Mouse (Mus musculus): ENCODE data around the gene Arid2.
"Not testable (repeated sequence)": the region's sequence is repeated elsewhere in the genome, so short reads cannot be mapped to it uniquely, and the experiment has no call there.

Arid2 gene

GRCm38 (mm10) chr15:96287369-96287975 is at the start of gene Arid2:
Gene Arid2, plus strand, starts transcription at chr15:96287518.
- DNase-seq (ENCODE audit: low read depth, low spot score) = peak; percentile 89

GRCm38 (mm10) chr15:96238071-96238470 is 49.2 kb upstream of the Arid2 start:
- no peak for DNase-seq (ENCODE audit: low read depth, low spot score)

DNA sequence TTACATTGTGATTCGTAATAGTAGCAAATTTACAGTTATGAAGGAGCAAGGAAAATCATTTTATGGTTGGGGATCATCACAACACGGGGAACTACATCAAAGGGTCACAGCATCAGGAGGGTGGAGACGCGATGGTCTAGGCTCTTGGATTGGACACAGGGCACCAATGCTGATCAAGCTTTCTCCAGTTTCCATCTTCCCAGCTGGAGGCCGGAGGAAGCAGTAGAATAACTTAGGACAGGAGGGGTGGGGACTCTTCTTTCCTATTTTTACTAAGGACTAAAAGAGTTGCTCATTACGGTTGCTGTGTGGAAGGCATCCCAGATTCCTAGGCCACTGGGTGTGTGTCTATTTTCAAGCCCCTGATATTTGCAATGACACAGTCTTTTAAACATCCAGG is 43.1 kb upstream of the Arid2 start:
- DNase-seq (ENCODE audit: low read depth, low spot score) = no peak

DNA sequence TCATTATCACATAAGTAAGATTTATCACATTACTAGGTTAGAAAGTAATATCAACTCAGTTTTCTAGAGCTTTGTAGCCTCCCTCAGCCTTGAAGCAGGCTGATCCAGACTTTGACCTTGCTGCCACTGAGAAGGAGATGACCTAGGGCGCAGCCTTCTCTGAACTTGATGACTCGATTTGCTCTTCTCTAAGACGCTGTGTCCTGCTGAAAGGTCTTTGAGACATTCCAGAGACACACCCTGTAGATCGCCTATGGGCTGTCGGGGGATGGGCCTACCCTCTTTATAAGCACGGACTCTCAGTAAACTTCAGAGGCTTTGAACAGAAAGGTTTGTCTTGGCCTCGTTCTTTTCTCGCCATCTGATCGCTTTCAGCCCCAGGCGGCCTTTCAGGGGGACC is 42.6 kb upstream of the Arid2 start:
- not testable (repeated sequence) for DNase-seq (ENCODE audit: low read depth, low spot score)

- DNase-seq (ENCODE audit: low read depth, low spot score) = no peak
Observed at GRCm38 (mm10) chr15:96253827-96254226, 33.5 kb upstream of the Arid2 start.

- DNase-seq (ENCODE audit: low read depth, low spot score) = no peak
Observed at GRCm38 (mm10) chr15:96254356-96254755, 33.0 kb upstream of the Arid2 start.

GRCm38 (mm10) chr15:96257781-96258180 is 29.5 kb upstream of the Arid2 start:
- DNase-seq (ENCODE audit: low read depth, low spot score) = no peak

DNA sequence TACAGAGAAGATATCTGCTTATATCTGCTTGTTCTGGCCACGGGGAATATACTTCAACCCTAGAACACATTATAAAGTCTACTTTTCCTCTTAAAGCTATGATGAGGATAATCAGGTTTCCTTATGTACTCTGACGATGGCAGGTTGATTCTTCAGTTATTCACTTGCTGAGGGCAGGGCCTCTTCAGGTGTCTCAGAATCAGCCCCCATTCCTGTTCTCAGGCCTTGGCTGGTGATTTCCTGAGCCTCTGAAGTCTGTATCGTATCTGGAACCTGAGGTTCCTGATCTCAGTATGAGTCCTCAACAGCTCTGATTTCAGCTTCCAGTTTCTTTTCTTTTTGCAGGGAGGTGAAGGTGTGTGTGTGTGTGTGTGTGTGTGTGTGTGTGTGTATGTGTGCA is 22.7 kb upstream of the Arid2 start:
- DNase-seq (ENCODE audit: low read depth, low spot score) = no peak

GRCm38 (mm10) chr15:96267933-96268332 is 19.4 kb upstream of the Arid2 start:
- DNase-seq (ENCODE audit: low read depth, low spot score) = no peak

DNA sequence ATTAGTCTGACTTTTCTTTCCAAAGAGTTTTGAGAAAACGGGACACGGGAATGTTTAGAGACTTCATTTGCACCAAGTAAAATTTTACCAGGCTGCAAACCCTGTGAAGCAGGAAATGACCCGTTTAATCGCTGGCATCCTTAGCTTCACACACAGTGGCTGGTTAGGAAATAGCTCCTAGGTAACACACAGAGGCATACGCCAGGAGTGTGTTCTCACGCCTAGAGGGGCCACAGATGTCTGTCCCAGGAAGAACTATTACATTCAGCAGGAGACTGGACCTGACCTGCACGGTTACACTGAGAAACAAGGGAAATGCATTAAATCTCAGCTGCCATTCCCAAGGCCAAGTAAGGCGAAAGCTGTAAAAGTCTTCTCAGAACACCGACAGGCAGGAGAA is 18.7 kb upstream of the Arid2 start:
- DNase-seq (ENCODE audit: low read depth, low spot score) = no peak

GRCm38 (mm10) chr15:96269402-96269801 is 17.9 kb upstream of the Arid2 start:
- no peak for DNase-seq (ENCODE audit: low read depth, low spot score)

- DNase-seq (ENCODE audit: low read depth, low spot score) = no peak
Observed at GRCm38 (mm10) chr15:96270272-96270880, 16.9 kb upstream of the Arid2 start.

GRCm38 (mm10) chr15:96272356-96272755 is 15.0 kb upstream of the Arid2 start:
- DNase-seq (ENCODE audit: low read depth, low spot score) = no peak

GRCm38 (mm10) chr15:96274341-96274740 is 13.0 kb upstream of the Arid2 start:
- DNase-seq (ENCODE audit: low read depth, low spot score) = no peak

GRCm38 (mm10) chr15:96275198-96275597 is 12.1 kb upstream of the Arid2 start:
- DNase-seq (ENCODE audit: low read depth, low spot score) = no peak

DNA sequence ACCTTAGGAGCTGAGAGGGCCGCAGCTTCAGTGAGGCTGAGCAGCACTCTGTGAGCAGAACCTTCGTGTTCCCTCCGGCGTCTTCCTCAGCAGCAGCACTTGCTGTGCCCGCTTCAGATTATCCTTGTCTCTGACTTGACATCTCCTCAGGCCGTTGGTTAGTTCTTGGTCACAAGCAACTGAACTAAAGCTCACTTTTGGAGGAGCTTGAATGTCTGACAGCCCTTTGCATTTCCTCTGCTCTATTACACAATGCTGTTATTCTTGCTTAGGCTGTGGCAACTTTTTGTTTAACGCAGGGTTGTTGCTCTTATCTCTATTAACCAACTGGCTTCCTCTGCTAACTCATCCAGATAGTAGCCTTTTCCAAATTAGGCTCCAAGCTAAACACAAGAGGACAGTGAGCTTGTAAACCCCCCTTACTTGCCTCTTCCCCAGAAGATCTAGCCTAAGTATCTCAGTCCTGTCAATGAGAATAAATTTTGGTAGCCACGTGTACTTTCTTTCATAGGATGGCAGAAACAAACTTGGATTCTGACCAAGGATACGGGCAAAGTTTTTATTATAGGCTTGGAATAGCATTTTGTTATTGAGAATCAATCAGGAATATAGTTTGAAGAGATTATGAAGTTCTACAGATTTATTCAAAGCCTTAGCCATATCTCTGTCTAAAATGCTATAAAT is 11.4 kb upstream of the Arid2 start:
- DNase-seq (ENCODE audit: low read depth, low spot score) = no peak

- DNase-seq (ENCODE audit: low read depth, low spot score) = no peak
Observed at GRCm38 (mm10) chr15:96277061-96277460, 10.3 kb upstream of the Arid2 start.

DNA sequence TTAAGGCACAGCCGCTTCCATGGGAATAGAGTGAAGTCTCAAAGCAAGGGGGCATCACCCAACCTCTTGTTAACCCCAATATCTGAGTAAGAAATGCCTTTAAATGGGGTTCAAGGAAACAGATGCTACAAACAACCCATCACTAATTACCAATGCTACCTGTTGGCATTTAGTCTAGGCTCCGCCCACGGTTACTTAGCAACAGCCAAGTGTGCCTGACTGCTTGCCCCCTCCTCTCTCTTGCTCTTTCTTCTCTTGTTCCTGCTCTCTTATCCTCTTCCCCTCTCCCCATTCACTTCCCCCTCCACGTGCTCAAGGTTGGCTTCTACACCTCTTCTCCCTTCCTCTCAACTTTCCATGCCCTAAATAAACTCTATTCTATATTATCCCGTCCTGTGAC is 6.1 kb upstream of the Arid2 start:
- no peak for DNase-seq (ENCODE audit: low read depth, low spot score)

- DNase-seq (ENCODE audit: low read depth, low spot score) = no peak
Observed at GRCm38 (mm10) chr15:96283141-96283540, 4.2 kb upstream of the Arid2 start.

DNA sequence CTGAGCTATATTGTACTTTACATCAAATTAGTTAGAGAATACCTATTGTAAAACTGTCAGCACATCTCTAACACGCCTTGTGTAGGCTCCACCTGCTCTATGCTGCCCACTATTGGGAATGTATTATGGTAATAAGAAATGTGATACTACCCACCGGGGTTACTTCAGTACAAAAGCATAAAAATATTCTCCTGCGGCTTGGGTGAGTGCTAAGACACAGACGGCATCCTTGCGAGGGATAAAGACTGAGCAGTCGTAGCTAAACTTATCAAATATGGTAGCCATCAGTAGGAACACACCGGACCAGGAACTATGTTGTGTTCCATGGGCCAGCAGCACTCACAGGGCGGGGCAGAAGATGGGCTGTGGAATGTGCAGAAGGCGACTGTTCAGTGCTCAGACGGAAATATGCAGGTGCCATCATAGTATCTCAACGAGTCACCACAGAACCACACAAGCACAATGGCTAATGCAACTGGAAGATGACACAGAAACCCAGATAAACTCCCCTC is 3.3 kb upstream of the Arid2 start:
- peak; percentile 81 for DNase-seq (ENCODE audit: low read depth, low spot score)

GRCm38 (mm10) chr15:96284711-96285322 is 2.5 kb upstream of the Arid2 start:
- DNase-seq (ENCODE audit: low read depth, low spot score) = peak; percentile 78

- peak; percentile 93 for DNase-seq (ENCODE audit: low read depth, low spot score)
Observed at GRCm38 (mm10) chr15:96285323-96286014, 1.8 kb upstream of the Arid2 start.

Data from A20 (cell line).